In the genomic region with DNA sequence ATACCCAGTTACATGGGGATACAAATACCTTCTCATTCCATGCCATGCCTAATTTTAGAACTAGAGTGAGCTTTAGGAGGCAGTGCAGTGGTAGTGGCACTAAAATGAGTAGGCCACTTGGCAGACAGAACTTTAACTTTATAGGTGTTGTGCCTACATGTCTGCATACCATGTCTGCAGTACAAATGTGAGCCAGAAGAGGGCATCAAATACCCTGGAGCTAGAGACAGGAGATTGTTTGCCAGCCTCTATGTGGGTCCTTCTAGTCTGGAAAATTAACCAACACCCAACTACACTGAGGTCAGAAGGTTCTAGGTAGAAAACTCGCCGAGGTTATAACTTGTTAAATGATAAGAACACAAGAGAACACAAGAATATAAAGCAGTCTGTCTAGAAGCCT, we compare ENCODE assay signal across 15 mouse cellular contexts. TPM values are rescaled to one million over a fixed set of nuclear protein-coding genes. Genes with fewer than 3 reads are reported as not detected.
DNase-seq lines count a peak whose midpoint lies in the region; ATAC-seq and TF ChIP-seq lines count a peak whose summit lies in the region.
"Had no signal": no experiment of that assay in that cellular context is flagged by ENCODE, and none has a peak within 500 bp of the region (broad histone marks: within the 10 kb centered on the region; RNA-seq: fewer than 3 reads in every experiment).

No protein-coding gene starts in this region.

- no peak overlapping the region for H3K9ac ChIP-seq in hindbrain, embryonic 11.5 days (ENCODE audit: low read depth, low read length)
- H3K9ac ChIP-seq in hindbrain, embryonic 16.5 days (ENCODE audit: low read depth, low read length), result no peak overlapping the region
- no peak overlapping the region for H3K9ac ChIP-seq in CH12.LX (ENCODE audit: insufficient read depth, low read depth)
- H3K9ac ChIP-seq in forebrain, embryonic 12.5 days, result no peak overlapping the region
- H3K9ac ChIP-seq: embryonic facial prominence, embryonic 12.5 days; lung, embryonic 15.5 days; neural tube, embryonic 13.5 days; stomach, embryonic 15.5 days had no signal

- DNase-seq in hindbrain, embryonic 11.5 days (ENCODE audit: low spot score), result peak; percentile 35
- DNase-seq in 416B (ENCODE audit: low read depth) (peak; percentile 59), CH12.LX (ENCODE audit: extremely low read depth) (peak; percentile 52)
- peak; percentile 36 for DNase-seq in limb, embryonic 10.5 days (ENCODE audit: low spot score)
- DNase-seq in frontal cortex, postnatal 36 days (ENCODE audit: low spot score in 2 of 2), result no peak
- DNase-seq in urinary bladder, postnatal 25 days (ENCODE audit: low spot score), result no peak
- DNase-seq: adrenal gland, adult 2 months had no signal

- H3K27ac ChIP-seq in hindbrain, embryonic 11.5 days (ENCODE audit: low read depth, low read length), result no peak overlapping the region
- H3K27ac ChIP-seq in hindbrain, embryonic 16.5 days (ENCODE audit: low read depth, low read length), result no peak overlapping the region
- H3K27ac ChIP-seq in CH12.LX (ENCODE audit: insufficient read depth, low read depth), result no peak overlapping the region
- H3K27ac ChIP-seq in limb, embryonic 10.5 days, result no peak overlapping the region
- H3K27ac ChIP-seq in forebrain, embryonic 12.5 days, result no peak overlapping the region
- H3K27ac ChIP-seq: embryonic facial prominence, embryonic 12.5 days; lung, embryonic 15.5 days; neural tube, embryonic 13.5 days; stomach, embryonic 15.5 days had no signal

- no peaks in the 10 kb centered on the region for H3K9me3 ChIP-seq in hindbrain, embryonic 11.5 days (ENCODE audit: control insufficient read depth, low read length)
- H3K9me3 ChIP-seq in hindbrain, embryonic 16.5 days (ENCODE audit: control insufficient read depth, low read length), result no peaks in the 10 kb centered on the region
- no peaks in the 10 kb centered on the region for H3K9me3 ChIP-seq in CH12.LX (replicated peaks; ENCODE audit: low read length)
- no peaks in the 10 kb centered on the region for H3K9me3 ChIP-seq in limb, embryonic 10.5 days (replicated peaks)
- no peaks in the 10 kb centered on the region for H3K9me3 ChIP-seq in forebrain, embryonic 12.5 days
- H3K9me3 ChIP-seq: embryonic facial prominence, embryonic 12.5 days; lung, embryonic 15.5 days; neural tube, embryonic 13.5 days; stomach, embryonic 15.5 days had no signal

- no peaks in the 10 kb centered on the region for H3K36me3 ChIP-seq in hindbrain, embryonic 11.5 days (ENCODE audit: control insufficient read depth, insufficient read depth, low read length)
- H3K36me3 ChIP-seq in hindbrain, embryonic 16.5 days (ENCODE audit: control insufficient read depth, insufficient read depth, low read length), result no peaks in the 10 kb centered on the region
- H3K36me3 ChIP-seq in CH12.LX (replicated peaks in 1 of 2; ENCODE audit: control insufficient read depth in 1 of 2, insufficient read depth in 1 of 2, low read length in 1 of 2), result no peaks in the 10 kb centered on the region
- no peaks in the 10 kb centered on the region for H3K36me3 ChIP-seq in limb, embryonic 10.5 days
- no peaks in the 10 kb centered on the region for H3K36me3 ChIP-seq in forebrain, embryonic 12.5 days (replicated peaks)
- H3K36me3 ChIP-seq: embryonic facial prominence, embryonic 12.5 days; lung, embryonic 15.5 days; neural tube, embryonic 13.5 days; stomach, embryonic 15.5 days had no signal

- peak; percentile 54 to 61 for TF ChIP-seq CTCF in CH12.LX (conservative IDR thresholded peaks at IDR 0.05 in 1 of 2, IDR thresholded peaks at IDR 0.05 in 1 of 2; ENCODE audit: low read depth in 2 of 2, low read length in 2 of 2)

- no peak overlapping the region for H3K4me3 ChIP-seq in hindbrain, embryonic 11.5 days (ENCODE audit: low read depth, low read length)
- H3K4me3 ChIP-seq in hindbrain, embryonic 16.5 days (ENCODE audit: low read length), result no peak overlapping the region
- no peak overlapping the region for H3K4me3 ChIP-seq in CH12.LX (replicated peaks in 1 of 3; ENCODE audit: low read depth in 2 of 3, low read length in 2 of 3, poor library complexity in 1 of 3)
- H3K4me3 ChIP-seq in limb, embryonic 10.5 days, result no peak overlapping the region
- no peak overlapping the region for H3K4me3 ChIP-seq in forebrain, embryonic 12.5 days (replicated peaks)
- H3K4me3 ChIP-seq: embryonic facial prominence, embryonic 12.5 days; lung, embryonic 15.5 days; neural tube, embryonic 13.5 days; stomach, embryonic 15.5 days had no signal

- in situ Hi-C loops in CH12.LX (cut with MboI; ENCODE audit: low pct_ligation_motif_present, low pct_unique_long_range_greater_than_20kb, low sequenced_read_pairs), result no loop called here

- no peak for TF ChIP-seq POLR2A in CH12.LX (IDR thresholded peaks at IDR 0.05; ENCODE audit: low read depth, low read length)

- ATAC-seq in hindbrain, embryonic 11.5 days (ENCODE audit: low FRiP score), result no peak
- ATAC-seq in hindbrain, embryonic 16.5 days, result no peak
- no peak for ATAC-seq in forebrain, embryonic 12.5 days (ENCODE audit: low FRiP score)

- peak; percentile 36 for TF ChIP-seq RAD21 in CH12.LX (IDR thresholded peaks at IDR 0.05; ENCODE audit: low read depth, low read length)

- no peak overlapping the region for H3K4me2 ChIP-seq in hindbrain, embryonic 11.5 days (replicated peaks; ENCODE audit: low read depth, low read length)
- H3K4me2 ChIP-seq in hindbrain, embryonic 16.5 days (ENCODE audit: low read length), result no peak overlapping the region
- H3K4me2 ChIP-seq in CH12.LX (ENCODE audit: insufficient read depth, low read depth, poor library complexity, severe bottlenecking), result no peak overlapping the region
- H3K4me2 ChIP-seq in forebrain, embryonic 12.5 days, result no peak overlapping the region
- H3K4me2 ChIP-seq: embryonic facial prominence, embryonic 12.5 days; lung, embryonic 15.5 days; neural tube, embryonic 13.5 days; stomach, embryonic 15.5 days had no signal

- no peaks in the 10 kb centered on the region for H3K4me1 ChIP-seq in hindbrain, embryonic 11.5 days (replicated peaks; ENCODE audit: control insufficient read depth, insufficient read depth, low read length)
- H3K4me1 ChIP-seq in hindbrain, embryonic 16.5 days (ENCODE audit: control insufficient read depth, insufficient read depth, low read depth, low read length), result no peaks in the 10 kb centered on the region
- peaks cover 0 to 4% of the 10 kb centered on the region in 2 experiments; a peak in 2 of 4 replicates for H3K4me1 ChIP-seq in CH12.LX (ENCODE audit: control insufficient read depth in 1 of 2, insufficient read depth in 2 of 2)
- no peaks in the 10 kb centered on the region for H3K4me1 ChIP-seq in limb, embryonic 10.5 days
- H3K4me1 ChIP-seq in forebrain, embryonic 12.5 days, result peaks cover 3% of the 10 kb centered on the region; the same call in 1 of the 2 replicates
- H3K4me1 ChIP-seq: embryonic facial prominence, embryonic 12.5 days; lung, embryonic 15.5 days; stomach, embryonic 15.5 days had no signal

- H3K27me3 ChIP-seq in hindbrain, embryonic 11.5 days (ENCODE audit: control insufficient read depth, insufficient read depth, low read length), result no peaks in the 10 kb centered on the region
- H3K27me3 ChIP-seq in hindbrain, embryonic 16.5 days (replicated peaks; ENCODE audit: control insufficient read depth, insufficient read depth, low read length), result no peaks in the 10 kb centered on the region
- H3K27me3 ChIP-seq in CH12.LX (replicated peaks), result no peaks in the 10 kb centered on the region
- no peaks in the 10 kb centered on the region for H3K27me3 ChIP-seq in limb, embryonic 10.5 days (ENCODE audit: low read depth, poor library complexity, severe bottlenecking)
- H3K27me3 ChIP-seq in forebrain, embryonic 12.5 days, result no peaks in the 10 kb centered on the region
- H3K27me3 ChIP-seq: embryonic facial prominence, embryonic 12.5 days; lung, embryonic 15.5 days; neural tube, embryonic 13.5 days; stomach, embryonic 15.5 days had no signal

- no peaks in the 10 kb centered on the region for H3K79me2 ChIP-seq in CH12.LX (replicated peaks; ENCODE audit: control insufficient read depth, extremely low read depth, insufficient read depth, poor library complexity, severe bottlenecking)

- TF ChIP-seq EP300 in CH12.LX (IDR thresholded peaks at IDR 0.05; ENCODE audit: low read length), result no peak

- WGBS in hindbrain, embryonic 11.5 days, result 73% methylated on average over 2 of the region's 2 CpGs
- 76% methylated on average over 2 of the region's 2 CpGs for WGBS in hindbrain, embryonic 16.5 days
- WGBS in limb, embryonic 10.5 days, result 70% methylated on average over 2 of the region's 2 CpGs
- WGBS in forebrain, embryonic 12.5 days, result 76% methylated on average over 2 of the region's 2 CpGs

- dilution Hi-C loops in CH12.LX (cut with MboI; ENCODE audit: extremely low pct_ligation_motif_present, extremely low pct_unique_long_range_greater_than_20kb, low sequenced_read_pairs), result no loop called here

RNA-seq across cellular contexts. Expression of a gene that starts 9.0 kb away (rescaled TPM):
- not detected in 2 replicates for polyA plus RNA-seq in hindbrain, embryonic 11.5 days (2014; fragmentation: Nextera tagmentation; extraction: Ambion mirVana)
- not detected in 2 replicates for polyA plus RNA-seq in hindbrain, embryonic 16.5 days (2015; fragmentation: Nextera tagmentation; extraction: Ambion mirVana)
- 2.7 and 4.2 TPM in 2 replicates for total RNA-seq in CH12.LX (2012; rRNA removed)
- not detected in 2 replicates for total RNA-seq in CH12.LX (2014; rRNA removed)
- polyA plus RNA-seq in CH12.LX (2012; ENCODE audit: insufficient read length, low read depth), result not detected in 2 replicates
- not detected in 2 replicates for polyA plus RNA-seq in limb, embryonic 10.5 days (2016; fragmentation: Nextera tagmentation; extraction: Ambion mirVana)
- not detected in 2 replicates for polyA plus RNA-seq in forebrain, embryonic 12.5 days (2016; fragmentation: Nextera tagmentation; extraction: Ambion mirVana)
- total RNA-seq: adrenal gland, adult 2 months had no signal
- polyA plus RNA-seq: adrenal gland, adult 2 months; embryonic facial prominence, embryonic 12.5 days; lung, embryonic 15.5 days; neural tube, embryonic 13.5 days; stomach, embryonic 15.5 days had no signal

RNA-seq across cellular contexts. Expression of a gene that starts 9.1 kb away (rescaled TPM):
- 63.6 and 66.0 TPM in 2 replicates for polyA plus RNA-seq in hindbrain, embryonic 11.5 days (2014; fragmentation: Nextera tagmentation; extraction: Ambion mirVana)
- 42.7 and 43.1 TPM in 2 replicates for polyA plus RNA-seq in hindbrain, embryonic 16.5 days (2015; fragmentation: Nextera tagmentation; extraction: Ambion mirVana)
- total RNA-seq in CH12.LX (2012; rRNA removed) (55.9 and 64.6 TPM in 2 replicates), CH12.LX (2014; rRNA removed) (95.9 and 117 TPM in 2 replicates)
- polyA plus RNA-seq in CH12.LX (2012; ENCODE audit: insufficient read length, low read depth), result 82.3 and 90.9 TPM in 2 replicates
- 63.3 and 77.2 TPM in 2 replicates for polyA plus RNA-seq in limb, embryonic 10.5 days (2016; fragmentation: Nextera tagmentation; extraction: Ambion mirVana)
- polyA plus RNA-seq in forebrain, embryonic 12.5 days (2016; fragmentation: Nextera tagmentation; extraction: Ambion mirVana), result 58.9 and 67.6 TPM in 2 replicates

RNA-seq across cellular contexts. Expression of a gene that starts 13.2 kb away (rescaled TPM):
- 105 and 106 TPM in 2 replicates for polyA plus RNA-seq in hindbrain, embryonic 11.5 days (2014; fragmentation: Nextera tagmentation; extraction: Ambion mirVana)
- polyA plus RNA-seq in hindbrain, embryonic 16.5 days (2015; fragmentation: Nextera tagmentation; extraction: Ambion mirVana), result 121 and 123 TPM in 2 replicates
- total RNA-seq in CH12.LX (2012; rRNA removed), result 53.4 and 57.8 TPM in 2 replicates
- 65.0 and 72.1 TPM in 2 replicates for total RNA-seq in CH12.LX (2014; rRNA removed)
- 44.3 and 44.5 TPM in 2 replicates for polyA plus RNA-seq in CH12.LX (2012; ENCODE audit: insufficient read length, low read depth)
- polyA plus RNA-seq in limb, embryonic 10.5 days (2016; fragmentation: Nextera tagmentation; extraction: Ambion mirVana), result 91.9 and 96.1 TPM in 2 replicates
- 114 and 115 TPM in 2 replicates for polyA plus RNA-seq in forebrain, embryonic 12.5 days (2016; fragmentation: Nextera tagmentation; extraction: Ambion mirVana)

RNA-seq across cellular contexts. Expression of a gene that starts 53.6 kb away (rescaled TPM):
- polyA plus RNA-seq in hindbrain, embryonic 11.5 days (2014; fragmentation: Nextera tagmentation; extraction: Ambion mirVana), result not detected in 2 replicates
- polyA plus RNA-seq in hindbrain, embryonic 16.5 days (2015; fragmentation: Nextera tagmentation; extraction: Ambion mirVana), result not detected in 2 replicates
- total RNA-seq in CH12.LX (2012; rRNA removed) (not detected in 2 replicates), CH12.LX (2014; rRNA removed) (not detected in 2 replicates)
- not detected in 2 replicates for polyA plus RNA-seq in CH12.LX (2012; ENCODE audit: insufficient read length, low read depth)
- not detected in 2 replicates for polyA plus RNA-seq in limb, embryonic 10.5 days (2016; fragmentation: Nextera tagmentation; extraction: Ambion mirVana)
- not detected in 2 replicates for polyA plus RNA-seq in forebrain, embryonic 12.5 days (2016; fragmentation: Nextera tagmentation; extraction: Ambion mirVana)
- total RNA-seq: adrenal gland, adult 2 months; heart, adult 8-10 months; layer of hippocampus, postnatal 14 days had no signal
- polyA plus RNA-seq: adrenal gland, adult 2 months; embryonic facial prominence, embryonic 12.5 days; lung, embryonic 15.5 days; neural tube, embryonic 13.5 days; stomach, embryonic 15.5 days had no signal

Comparison
In these comparisons a context has a peak if more than half of its experiments do, and no peak if none do; other contexts are left out.
1. DNase-seq: peak in hindbrain, embryonic 11.5 days (single experiment), 416B (single experiment), CH12.LX (single experiment) and limb, embryonic 10.5 days (single experiment); none in frontal cortex, postnatal 36 days (0 of 2) and urinary bladder, postnatal 25 days (single experiment).